Mouse (Mus musculus) MEL (cell line): ENCODE measurements around the gene Tmem184b.

ENCODE experiments used
- ELF1 ChIP-seq: IDR thresholded peaks from 2 replicates; pipeline ENCODE4 v1.6.1; 2014; ENCODE audit warnings: low read depth, mild to moderate bottlenecking, inconsistent platforms, low read length, improper control_type of control experiment, moderate library complexity
- EP300 ChIP-seq, 2 experiments: IDR thresholded peaks; 2 replicates each; pipeline ENCODE4 v1.6.1; 2011; ENCODE audit warnings: improper control_type of control experiment in 2 of 2, low read length in 2 of 2, low read depth in 1 of 2, mild to moderate bottlenecking in 1 of 2
- MAFK ChIP-seq: IDR thresholded peaks from 2 replicates; pipeline ENCODE4 v1.6.1; 2011; ENCODE audit warnings: low read depth, mild to moderate bottlenecking, low read length, improper control_type of control experiment, borderline replicate concordance
- MXI1 ChIP-seq: IDR thresholded peaks from 2 replicates; pipeline ENCODE4 v1.6.1; 2011; ENCODE audit warnings: mild to moderate bottlenecking, low read depth, low read length, improper control_type of control experiment
- USF2 ChIP-seq, 2 experiments: IDR thresholded peaks; 2 replicates each; pipeline ENCODE4 v1.6.1; 2011 to 2012; ENCODE audit warnings: improper control_type of control experiment in 2 of 2, low read length in 2 of 2, borderline replicate concordance in 1 of 2, inconsistent platforms in 1 of 2, low read depth in 1 of 2, mild to moderate bottlenecking in 1 of 2; ENCODE audit not compliant: insufficient read depth in 1 of 2

GRCm38 (mm10) chr15:79351331-79351767 is 52.0 kb downstream of the Tmem184b start:
- TF ChIP-seq USF2 (IDR thresholded peaks at IDR 0.05; ENCODE audit: borderline replicate concordance in 1 of 2, insufficient read depth in 1 of 2, low read depth in 1 of 2, low read length in 2 of 2) (no peak), EP300 (IDR thresholded peaks at IDR 0.05; ENCODE audit: low read depth in 1 of 2, low read length in 2 of 2) (no peak), MXI1 (no peak), ELF1 (no peak), MAFK (no peak)
